Mouse (Mus musculus): Measurements from ENCODE around the gene Rimkla.
"Not testable (repeated sequence)": the region's sequence is repeated elsewhere in the genome, so short reads cannot be mapped to it uniquely, and the experiment has no call there.

The Rimkla gene

GRCm38 (mm10) chr4:119492291-119492932 is at the start of gene Rimkla:
Gene Rimkla (minus strand): TSS chr4:119492628.
- in situ Hi-C loops (cut with MseI, MboI): no loop called here

- in situ Hi-C loops (cut with MseI, MboI): no loop called here
These were observed 48.1 kb upstream of the Rimkla start for GRCm38 (mm10) chr4:119540533-119540890.

DNA sequence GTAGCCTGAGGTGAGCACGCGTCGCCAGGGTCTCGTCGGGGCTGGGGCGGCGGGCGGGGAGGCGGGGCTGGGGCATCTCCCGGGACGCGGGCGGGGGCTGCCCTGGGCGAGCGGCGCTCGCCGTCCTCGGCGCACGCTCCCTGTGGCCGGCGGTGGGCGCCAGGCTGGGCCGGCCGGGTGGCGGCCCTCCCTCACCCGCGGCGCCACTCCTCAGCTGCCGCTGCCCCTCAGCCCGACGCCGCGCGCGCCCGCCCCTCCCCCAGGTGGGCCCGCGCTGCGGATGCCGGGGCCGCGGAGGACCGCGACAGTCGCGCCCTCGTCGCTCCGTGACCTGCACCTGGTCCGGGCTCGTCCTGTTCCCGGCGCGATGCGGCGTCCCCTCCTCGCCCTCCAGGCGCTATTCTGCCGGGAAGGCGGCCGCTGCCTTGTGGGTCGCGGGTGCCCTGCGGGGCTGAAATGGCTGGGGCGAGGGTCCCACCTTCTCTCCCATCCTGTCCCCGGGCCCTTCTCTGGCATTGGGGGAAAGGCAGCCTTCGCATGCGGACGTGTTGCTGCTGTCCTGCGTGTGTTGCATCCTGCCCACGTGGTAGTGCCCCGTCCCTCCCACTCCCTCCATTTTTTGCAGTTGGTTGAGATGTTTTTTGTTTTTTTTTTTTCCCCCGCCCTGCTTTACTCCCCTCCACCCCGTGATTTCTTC is 47.6 kb upstream of the Rimkla start:
- in situ Hi-C loops (cut with MseI, MboI): no loop called here

DNA sequence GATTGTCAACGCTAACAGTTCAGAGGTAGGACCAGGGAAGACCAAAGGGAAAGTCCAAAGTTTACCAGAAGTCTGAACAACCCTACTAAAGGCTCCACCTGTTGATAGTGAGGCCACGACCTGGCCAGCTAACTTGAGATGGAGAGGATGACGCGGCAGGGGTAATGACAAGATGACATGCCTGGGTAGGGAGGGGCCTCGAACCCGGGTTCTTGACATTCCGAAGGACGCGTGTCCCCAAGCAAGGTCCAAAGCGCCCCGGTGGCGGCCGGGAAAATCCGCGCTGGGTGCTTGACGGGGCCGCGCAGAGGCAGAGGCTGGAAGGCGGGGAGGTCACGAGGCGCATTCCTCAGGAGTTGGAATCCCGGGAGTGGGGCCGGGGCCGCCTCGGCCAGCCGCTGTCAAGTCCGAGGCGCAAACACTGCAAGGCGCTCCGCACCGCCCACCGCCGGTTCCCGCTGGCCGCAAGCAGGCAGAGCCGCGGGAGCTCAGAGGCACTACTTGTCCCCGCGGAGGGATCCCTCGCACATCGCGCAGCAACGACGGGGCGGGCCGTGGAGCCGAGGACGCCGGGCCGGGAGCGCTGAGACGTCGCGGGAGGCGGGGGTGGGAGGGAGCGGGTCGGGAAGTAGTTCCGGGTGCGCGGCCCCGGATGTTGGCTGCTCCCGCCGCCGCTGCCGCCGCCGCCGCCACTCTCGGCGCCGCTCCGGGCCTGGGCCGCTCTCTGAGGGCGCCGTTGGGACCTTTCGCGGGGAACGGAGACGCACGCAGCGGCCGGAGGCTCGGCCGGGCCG is 46.8 kb upstream of the Rimkla start, which contains the start of gene Frg2f1:
Gene Frg2f1 (minus strand): TSS at position 499 of the 794 bp plus-strand sequence.
- in situ Hi-C loops (cut with MseI, MboI): no loop called here

- in situ Hi-C loops (cut with MseI, MboI): no loop called here
These were observed 45.0 kb upstream of the Rimkla start for GRCm38 (mm10) chr4:119537436-119537835.

GRCm38 (mm10) chr4:119536615-119537014 is 44.2 kb upstream of the Rimkla start, which contains the start of gene Foxj3:
Gene Foxj3 (plus strand): TSS chr4:119537004.
- in situ Hi-C loops (cut with MseI, MboI): not testable (repeated sequence)

DNA sequence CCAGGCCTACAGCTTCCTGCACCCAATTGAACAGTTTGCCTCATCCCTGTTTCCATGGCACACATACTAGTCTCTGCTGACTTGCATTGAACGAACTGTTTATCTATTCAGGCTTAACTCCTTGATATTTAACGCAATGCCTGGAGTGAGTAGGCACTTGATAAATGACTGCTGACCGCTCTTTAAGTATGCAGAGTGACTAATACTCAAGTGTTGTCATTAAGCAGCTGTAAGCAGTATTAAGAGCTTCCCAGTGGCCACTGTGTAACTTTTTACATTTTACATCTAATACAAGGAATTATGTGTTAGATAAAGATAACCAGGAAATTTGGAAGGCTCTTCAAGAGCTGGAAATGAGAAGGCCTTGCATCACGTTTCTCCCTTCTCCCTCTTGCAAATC is 42.7 kb upstream of the Rimkla start:
- in situ Hi-C loops (cut with MseI, MboI): no loop called here

- in situ Hi-C loops (cut with MseI, MboI): no loop called here
These were observed 39.4 kb upstream of the Rimkla start for GRCm38 (mm10) chr4:119531813-119532212.

GRCm38 (mm10) chr4:119526329-119526845 is 34.0 kb upstream of the Rimkla start:
- in situ Hi-C loops (cut with MseI, MboI): no loop called here

GRCm38 (mm10) chr4:119524466-119524865 is 32.0 kb upstream of the Rimkla start:
- in situ Hi-C loops (cut with MseI, MboI): no loop called here

GRCm38 (mm10) chr4:119524010-119524409 is 31.6 kb upstream of the Rimkla start:
- in situ Hi-C loops (cut with MseI, MboI): no loop called here

- in situ Hi-C loops (cut with MseI, MboI): no loop called here
These were observed 31.1 kb upstream of the Rimkla start for GRCm38 (mm10) chr4:119523575-119523974.

DNA sequence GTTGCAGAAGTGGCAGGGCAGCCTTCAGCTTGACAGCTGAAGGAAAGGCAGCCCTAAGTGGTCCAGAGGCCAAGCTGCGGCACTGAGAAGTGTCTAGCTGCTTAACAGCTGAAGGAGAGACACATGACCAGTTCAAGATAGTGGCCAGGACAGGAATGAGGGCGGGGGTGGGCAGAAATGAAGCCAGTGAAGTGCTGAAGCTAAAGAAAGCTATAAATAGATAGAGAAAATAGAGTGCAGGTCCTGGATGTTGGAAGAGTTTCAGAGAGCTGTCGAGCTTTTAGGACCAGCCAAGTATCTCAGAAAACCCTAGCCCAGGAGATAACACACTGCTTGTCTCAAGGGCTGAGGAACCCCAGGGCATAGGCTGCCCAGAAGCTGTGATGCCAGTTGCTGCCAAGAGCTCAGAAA is 20.3 kb upstream of the Rimkla start:
- in situ Hi-C loops (cut with MseI, MboI): no loop called here

DNA sequence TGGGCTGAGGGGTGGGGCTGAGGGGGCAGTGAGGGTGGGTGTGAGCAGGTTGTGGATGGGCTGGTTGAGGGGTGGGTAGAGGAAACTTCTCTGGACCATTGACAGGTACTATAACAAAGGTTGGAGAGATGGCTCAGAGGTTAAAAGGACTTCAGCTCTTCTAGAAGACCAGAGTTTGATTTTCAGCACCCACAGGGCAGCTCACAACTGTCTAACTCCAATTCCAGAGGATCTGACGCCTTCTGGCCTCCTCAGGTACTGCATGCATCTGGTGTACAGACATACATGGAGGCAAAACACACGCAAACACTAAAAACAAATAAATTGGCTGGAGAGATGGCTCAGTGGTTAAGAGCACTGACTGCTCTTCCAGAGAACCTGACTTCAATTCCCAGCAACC is 19.2 kb upstream of the Rimkla start:
- in situ Hi-C loops (cut with MseI, MboI): no loop called here

DNA sequence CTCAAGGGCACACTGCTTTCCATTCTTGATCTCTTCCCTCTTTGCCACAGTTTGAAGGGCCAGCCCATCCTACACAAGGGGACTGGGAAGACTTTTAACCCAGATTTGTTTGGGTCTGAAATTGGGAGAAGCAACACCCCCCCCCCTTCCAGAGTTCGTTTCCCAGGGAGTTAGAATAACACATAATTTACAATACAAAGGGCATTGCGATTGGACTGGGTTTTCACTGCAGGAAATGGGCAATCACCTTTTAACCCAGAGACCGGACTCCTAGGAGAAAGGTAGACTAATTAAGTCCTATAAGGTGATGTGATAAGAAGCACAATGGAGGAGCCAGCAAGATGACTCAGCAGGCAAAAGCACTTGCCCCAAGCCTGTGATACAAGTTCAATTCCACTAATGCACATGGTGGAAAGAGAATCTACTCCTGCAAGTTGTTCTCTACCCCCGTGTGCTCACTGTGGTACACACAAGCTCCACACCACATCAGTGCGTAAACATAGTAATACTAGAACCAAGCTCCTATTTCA is 6.0 kb upstream of the Rimkla start:
- in situ Hi-C loops (cut with MseI, MboI): no loop called here

DNA sequence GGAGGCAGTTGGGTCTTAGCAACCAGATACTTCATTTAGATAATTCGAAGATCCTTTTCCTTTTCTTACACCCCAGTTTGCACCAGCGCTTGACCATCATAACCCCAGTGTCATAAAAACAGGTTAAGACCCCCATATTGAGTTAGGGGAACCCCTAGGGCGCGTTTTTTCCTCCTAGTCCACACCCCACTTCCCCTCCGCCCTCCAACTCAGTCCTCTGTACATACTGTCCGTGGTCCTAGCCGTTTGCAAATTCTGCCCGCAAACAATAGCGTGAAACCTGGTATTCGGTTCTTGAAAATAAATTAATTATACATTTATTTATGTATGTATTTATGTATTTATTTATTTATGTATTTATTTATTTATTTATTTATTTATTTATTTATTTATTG is 502 bp upstream of the Rimkla start:
- in situ Hi-C loops (cut with MseI, MboI): no loop called here

DNA sequence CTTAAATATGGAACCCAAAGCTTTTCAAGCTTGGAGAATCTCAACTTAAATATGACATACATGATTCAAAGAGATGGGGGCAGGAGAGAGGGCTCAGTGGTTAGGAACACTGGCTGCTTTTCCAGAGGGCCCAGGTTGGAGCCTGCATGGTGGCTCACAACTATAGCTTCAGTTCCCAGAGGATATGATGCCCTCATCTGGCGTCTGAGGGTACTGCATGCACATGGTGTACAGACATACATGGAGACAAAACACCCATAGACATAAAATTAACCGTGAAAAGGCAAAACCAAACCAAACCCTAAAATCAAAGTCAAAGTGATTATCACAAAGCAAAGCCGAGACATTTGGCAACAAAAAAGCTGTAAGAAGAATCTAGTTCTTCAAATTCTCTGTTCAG is 1.6 kb downstream of the Rimkla start:
- in situ Hi-C loops (cut with MseI, MboI): no loop called here

DNA sequence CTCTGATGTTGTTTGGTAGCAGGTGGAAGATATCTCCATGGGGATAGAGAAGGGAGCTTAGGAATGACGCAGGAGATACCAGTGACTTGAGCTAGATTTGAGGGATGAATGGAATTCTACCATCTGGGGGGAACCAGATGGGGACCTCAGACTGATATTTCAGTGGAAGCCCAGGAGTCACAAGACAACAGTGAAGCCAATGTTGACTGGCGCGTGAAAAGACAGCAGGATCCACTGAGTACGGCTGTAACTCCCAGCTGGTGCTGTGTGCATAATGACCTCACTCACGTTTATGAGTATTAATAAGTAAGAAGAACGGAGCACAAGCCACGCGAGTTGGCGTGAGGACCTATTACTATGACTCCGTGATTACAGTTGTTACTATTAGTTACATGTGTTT is 2.8 kb downstream of the Rimkla start:
- in situ Hi-C loops (cut with MseI, MboI): no loop called here

GRCm38 (mm10) chr4:119484882-119485281 is 7.5 kb downstream of the Rimkla start:
- in situ Hi-C loops (cut with MseI, MboI): no loop called here

- in situ Hi-C loops (cut with MseI, MboI): no loop called here
These were observed 9.4 kb downstream of the Rimkla start for GRCm38 (mm10) chr4:119483051-119483450.

DNA sequence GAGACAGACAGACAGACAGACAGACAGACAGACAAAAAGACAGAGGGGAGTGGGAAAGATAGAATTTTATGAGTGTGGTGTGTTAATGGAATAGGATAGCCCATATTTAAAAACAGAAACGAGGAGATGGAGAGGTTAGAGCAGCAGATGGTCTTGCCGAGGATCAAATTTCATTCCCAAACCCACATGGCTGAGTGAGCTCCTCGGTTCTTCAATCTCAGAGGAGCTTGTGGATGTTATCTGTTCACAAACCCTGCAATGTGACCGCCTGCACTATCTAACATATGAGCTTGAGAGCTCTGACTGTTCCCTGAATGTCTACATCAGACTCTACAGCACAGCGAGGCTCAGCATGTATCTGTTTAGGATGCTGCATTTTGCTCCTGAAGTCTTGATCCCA is 19.3 kb downstream of the Rimkla start:
- in situ Hi-C loops (cut with MseI, MboI): no loop called here

- in situ Hi-C loops (cut with MseI, MboI): no loop called here
These were observed 19.9 kb downstream of the Rimkla start for GRCm38 (mm10) chr4:119472545-119472944.

Measured in mouse trophoblast stem cell (cell line).